Comparison of ENCODE assay signal across 8 mouse cellular contexts in genomic region chr4:62624679-62625450, GRCm38 (mm10).
DNase-seq lines count a peak whose midpoint lies in the region; ATAC-seq and TF ChIP-seq lines count a peak whose summit lies in the region.

No protein-coding gene starts in this region.

- no peak overlapping the region; the same call in 1 of the 2 replicates for H3K9ac ChIP-seq in hindbrain, embryonic 13.5 days
- H3K9ac ChIP-seq in neural tube, embryonic 13.5 days = peak overlapping the region; percentile 4; the same call in 1 of the 2 replicates

- H3K4me2 ChIP-seq in hindbrain, embryonic 13.5 days = no peak overlapping the region
- H3K4me2 ChIP-seq in neural tube, embryonic 13.5 days = no peak overlapping the region

- DNase-seq in layer of hippocampus, adult 2 months (ENCODE audit: low spot score in 2 of 2) = peak in 1 of 2 experiments; percentile 24
- DNase-seq in layer of hippocampus, postnatal 10 days (ENCODE audit: low spot score in 2 of 2) = no peak
- peak; percentile 42 for DNase-seq in forebrain, embryonic 10.5 days (ENCODE audit: extremely low spot score, low spot score)
- no peak for DNase-seq in T-cell, adult 2 months (ENCODE audit: low spot score)
- DNase-seq in urinary bladder, postnatal 25 days (ENCODE audit: low spot score) = no peak
- DNase-seq in layer of hippocampus, adult 9-10 months (ENCODE audit: low spot score) = no peak

- no peaks in the 10 kb centered on the region for H3K27me3 ChIP-seq in forebrain, embryonic 10.5 days (ENCODE audit: poor library complexity, severe bottlenecking)
- no peaks in the 10 kb centered on the region for H3K27me3 ChIP-seq in hindbrain, embryonic 13.5 days
- H3K27me3 ChIP-seq in neural tube, embryonic 13.5 days = no peaks in the 10 kb centered on the region

- no peak overlapping the region for H3K4me3 ChIP-seq in layer of hippocampus, adult 2 months
- H3K4me3 ChIP-seq in forebrain, embryonic 10.5 days = no peak overlapping the region
- H3K4me3 ChIP-seq in hindbrain, embryonic 13.5 days = no peak overlapping the region
- no peak overlapping the region for H3K4me3 ChIP-seq in neural tube, embryonic 13.5 days

- H3K27ac ChIP-seq in layer of hippocampus, adult 2 months = peak overlapping the region; percentile 32; the same call in 1 of the 2 replicates
- H3K27ac ChIP-seq in forebrain, embryonic 10.5 days = peak overlapping the region; percentile 84
- H3K27ac ChIP-seq in hindbrain, embryonic 13.5 days = peak overlapping the region; percentile 82
- peak overlapping the region; percentile 68 for H3K27ac ChIP-seq in neural tube, embryonic 13.5 days (replicated peaks)

- H3K9me3 ChIP-seq in forebrain, embryonic 10.5 days = no peaks in the 10 kb centered on the region
- no peaks in the 10 kb centered on the region for H3K9me3 ChIP-seq in hindbrain, embryonic 13.5 days
- H3K9me3 ChIP-seq in neural tube, embryonic 13.5 days = no peaks in the 10 kb centered on the region

- H3K36me3 ChIP-seq in forebrain, embryonic 10.5 days (replicated peaks) = peaks cover 27% of the 10 kb centered on the region
- no peaks in the 10 kb centered on the region for H3K36me3 ChIP-seq in hindbrain, embryonic 13.5 days
- H3K36me3 ChIP-seq in neural tube, embryonic 13.5 days = no peaks in the 10 kb centered on the region

- H3K4me1 ChIP-seq in forebrain, embryonic 10.5 days = peaks cover 69% of the 10 kb centered on the region
- peaks cover 71% of the 10 kb centered on the region for H3K4me1 ChIP-seq in hindbrain, embryonic 13.5 days (replicated peaks)
- H3K4me1 ChIP-seq in neural tube, embryonic 13.5 days (replicated peaks) = peaks cover 82% of the 10 kb centered on the region

- TF ChIP-seq CTCF in layer of hippocampus, adult 2 months (conservative IDR thresholded peaks at IDR 0.05) = no peak

- 36% methylated on average over 15 of the region's 15 CpGs for WGBS in forebrain, embryonic 10.5 days
- WGBS in hindbrain, embryonic 13.5 days = 27% methylated on average over 15 of the region's 15 CpGs
- WGBS in neural tube, embryonic 13.5 days = 35% methylated on average over 15 of the region's 15 CpGs

- 0 out of 2 replicates have a peak, but pooled peaks have one; percentile 34 for ATAC-seq in hindbrain, embryonic 13.5 days (ENCODE audit: low FRiP score)
- ATAC-seq in neural tube, embryonic 13.5 days (ENCODE audit: low read depth) = peak; percentile 29; the same call in 1 of the 2 replicates

Comparison
In these comparisons a context has a peak if more than half of its experiments do, and no peak if none do; other contexts are left out.
1. H3K27ac ChIP-seq: peak in every context shown above with its lines; median percentile 84 in forebrain, embryonic 10.5 days; 82 in hindbrain, embryonic 13.5 days; 68 in neural tube, embryonic 13.5 days; 32 in layer of hippocampus, adult 2 months.